Mouse (Mus musculus): ENCODE data around the gene Slc1a2. TPM values are rescaled to one million over a fixed set of nuclear protein-coding genes. Genes with fewer than 3 reads are reported as not detected.
A peak's percentile ranks its signal among the peaks of the same experiment; 100 is the strongest.

Gene Slc1a2
- polyA plus RNA-seq, 1 experiment from 2014 or later = 18.9 TPM

- Histone ChIP-seq H3K27me3 (replicated peaks) (no peaks in the 10 kb centered on the region), H3K9ac (no peak overlapping the region), H3K36me3 (replicated peaks) (no peaks in the 10 kb centered on the region), H3K4me3 (no peak overlapping the region), H3K4me2 (no peak overlapping the region), H3K4me1 (peaks cover 3% of the 10 kb centered on the region; the same call in 1 of the 2 replicates), H3K27ac (no peak overlapping the region), H3K9me3 (no peaks in the 10 kb centered on the region)
- ATAC-seq (replicated peaks) = no peak
- WGBS = 81% methylated on average over 6 of the region's 6 CpGs
These were observed 156.9 kb downstream of the Slc1a2 start for GRCm38 (mm10) chr2:102815289-102815809.

- Histone ChIP-seq H3K27ac (no peak overlapping the region), H3K27me3 (replicated peaks) (no peaks in the 10 kb centered on the region), H3K4me3 (no peak overlapping the region), H3K4me2 (no peak overlapping the region), H3K4me1 (peaks cover 8% of the 10 kb centered on the region; the same call in 1 of the 2 replicates), H3K36me3 (replicated peaks) (no peaks in the 10 kb centered on the region), H3K9ac (no peak overlapping the region), H3K9me3 (no peaks in the 10 kb centered on the region)
- 0 out of 2 replicates have a peak, but pooled peaks have one; percentile 27 for ATAC-seq (replicated peaks)
- WGBS = 50% methylated on average over 5 of the region's 5 CpGs
These were observed 161.8 kb downstream of the Slc1a2 start for GRCm38 (mm10) chr2:102820225-102820711.

- WGBS = 81% methylated on average over 8 of the region's 8 CpGs
- no peak overlapping the region for H3K4me2 ChIP-seq
- H3K9ac ChIP-seq = no peak overlapping the region
- no peak for ATAC-seq (replicated peaks)
- H3K36me3 ChIP-seq (replicated peaks) = no peaks in the 10 kb centered on the region
- H3K4me3 ChIP-seq = no peak overlapping the region
- H3K27ac ChIP-seq = no peak overlapping the region
- no peaks in the 10 kb centered on the region for H3K9me3 ChIP-seq
- H3K27me3 ChIP-seq (replicated peaks) = no peaks in the 10 kb centered on the region
- peaks cover 8% of the 10 kb centered on the region; the same call in 1 of the 2 replicates for H3K4me1 ChIP-seq
These were observed 162.3 kb downstream of the Slc1a2 start for GRCm38 (mm10) chr2:102820790-102821189.

GRCm38 (mm10) chr2:102822036-102822435 is 163.6 kb downstream of the Slc1a2 start:
- no peaks in the 10 kb centered on the region for H3K36me3 ChIP-seq (replicated peaks)
- H3K27ac ChIP-seq = no peak overlapping the region
- WGBS = 87% methylated on average over 6 of the region's 6 CpGs
- H3K9me3 ChIP-seq = no peaks in the 10 kb centered on the region
- ATAC-seq (replicated peaks) = no peak
- no peak overlapping the region for H3K9ac ChIP-seq
- H3K4me1 ChIP-seq = peaks cover 8% of the 10 kb centered on the region; the same call in 1 of the 2 replicates
- no peaks in the 10 kb centered on the region for H3K27me3 ChIP-seq (replicated peaks)
- H3K4me3 ChIP-seq = no peak overlapping the region
- no peak overlapping the region for H3K4me2 ChIP-seq

- WGBS = 92% methylated on average over 9 of the region's 9 CpGs
- no peaks in the 10 kb centered on the region for H3K4me1 ChIP-seq
- H3K4me2 ChIP-seq = no peak overlapping the region
- H3K9me3 ChIP-seq = no peaks in the 10 kb centered on the region
- ATAC-seq (replicated peaks) = no peak
- H3K36me3 ChIP-seq (replicated peaks) = no peaks in the 10 kb centered on the region
- H3K4me3 ChIP-seq = no peak overlapping the region
- H3K27ac ChIP-seq = no peak overlapping the region
- no peak overlapping the region for H3K9ac ChIP-seq
- no peaks in the 10 kb centered on the region for H3K27me3 ChIP-seq (replicated peaks)
These were observed 167.6 kb downstream of the Slc1a2 start for GRCm38 (mm10) chr2:102825961-102826633.

GRCm38 (mm10) chr2:102827841-102828240 is 169.4 kb downstream of the Slc1a2 start:
- H3K27me3 ChIP-seq (replicated peaks) = no peaks in the 10 kb centered on the region
- no peaks in the 10 kb centered on the region for H3K36me3 ChIP-seq (replicated peaks)
- no peak overlapping the region for H3K9ac ChIP-seq
- H3K4me2 ChIP-seq = no peak overlapping the region
- H3K27ac ChIP-seq = no peak overlapping the region
- no peak for ATAC-seq (replicated peaks)
- H3K4me1 ChIP-seq = no peaks in the 10 kb centered on the region
- no peaks in the 10 kb centered on the region for H3K9me3 ChIP-seq
- WGBS = 76% methylated on average over 1 of the region's 1 CpGs
- H3K4me3 ChIP-seq = no peak overlapping the region

- no peak overlapping the region for H3K27ac ChIP-seq
- H3K4me2 ChIP-seq = no peak overlapping the region
- H3K9me3 ChIP-seq = no peaks in the 10 kb centered on the region
- WGBS = 93% methylated on average over 7 of the region's 7 CpGs
- no peak for ATAC-seq (replicated peaks)
- H3K4me1 ChIP-seq = no peaks in the 10 kb centered on the region
- no peaks in the 10 kb centered on the region for H3K36me3 ChIP-seq (replicated peaks)
- no peaks in the 10 kb centered on the region for H3K27me3 ChIP-seq (replicated peaks)
- no peak overlapping the region for H3K4me3 ChIP-seq
- H3K9ac ChIP-seq = no peak overlapping the region
These were observed 169.9 kb downstream of the Slc1a2 start for GRCm38 (mm10) chr2:102828381-102828780.

- no peak overlapping the region for H3K4me2 ChIP-seq
- no peaks in the 10 kb centered on the region for H3K36me3 ChIP-seq (replicated peaks)
- H3K9me3 ChIP-seq = no peaks in the 10 kb centered on the region
- no peak for ATAC-seq (replicated peaks)
- H3K4me3 ChIP-seq = no peak overlapping the region
- H3K4me1 ChIP-seq = no peaks in the 10 kb centered on the region
- no peak overlapping the region for H3K27ac ChIP-seq
- no peak overlapping the region for H3K9ac ChIP-seq
- 80% methylated on average over 3 of the region's 3 CpGs for WGBS
- no peaks in the 10 kb centered on the region for H3K27me3 ChIP-seq (replicated peaks)
These were observed 170.7 kb downstream of the Slc1a2 start for GRCm38 (mm10) chr2:102829201-102829600.

- Histone ChIP-seq H3K4me2 (no peak overlapping the region), H3K4me1 (no peaks in the 10 kb centered on the region), H3K27me3 (replicated peaks) (no peaks in the 10 kb centered on the region), H3K27ac (no peak overlapping the region), H3K9me3 (no peaks in the 10 kb centered on the region), H3K4me3 (no peak overlapping the region), H3K36me3 (replicated peaks) (no peaks in the 10 kb centered on the region), H3K9ac (no peak overlapping the region)
- no peak for ATAC-seq (replicated peaks)
These were observed 173.1 kb downstream of the Slc1a2 start for GRCm38 (mm10) chr2:102831547-102831946.

- 76% methylated on average over 7 of the region's 7 CpGs for WGBS
- Histone ChIP-seq H3K4me2 (no peak overlapping the region), H3K9me3 (no peaks in the 10 kb centered on the region), H3K36me3 (replicated peaks) (no peaks in the 10 kb centered on the region), H3K9ac (no peak overlapping the region), H3K27me3 (replicated peaks) (no peaks in the 10 kb centered on the region), H3K4me1 (no peaks in the 10 kb centered on the region), H3K4me3 (no peak overlapping the region), H3K27ac (no peak overlapping the region)
- ATAC-seq (replicated peaks) = 0 out of 2 replicates have a peak, but pooled peaks have one; percentile 37
These were observed 179.7 kb downstream of the Slc1a2 start for GRCm38 (mm10) chr2:102838179-102838578.

Other genes with a start within 250 kb of the Slc1a2 start
- 35.5 and 37.9 TPM in 2 replicates for gene Fjx1, start 206.2 kb upstream of the Slc1a2 start, polyA plus RNA-seq (2015; fragmentation: Nextera tagmentation; extraction: Ambion mirVana)
- gene Pamr1, start 108.6 kb upstream of the Slc1a2 start, polyA plus RNA-seq (2015; fragmentation: Nextera tagmentation; extraction: Ambion mirVana) = 6.6 and 7.2 TPM in 2 replicates
- gene Cd44, start 243.0 kb downstream of the Slc1a2 start, polyA plus RNA-seq (2015; fragmentation: Nextera tagmentation; extraction: Ambion mirVana) = 2.3 and 2.5 TPM in 2 replicates

All from midbrain, embryonic 15.5 days (tissue).